Mouse (Mus musculus): ENCODE results near the gene Ddn.

Gene Ddn

GRCm38 (mm10) chr15:98778191-98778770, 31.0 kb downstream of the Ddn start:
- H3K36me3 ChIP-seq (ENCODE audit: insufficient read depth, low read length): no peaks in the 10 kb centered on the region
- peak overlapping the region; percentile 57 for H3K4me3 ChIP-seq (replicated peaks; ENCODE audit: low read length)
- peaks cover 90% of the 10 kb centered on the region for H3K27me3 ChIP-seq (ENCODE audit: insufficient read depth, low read length)
- H3K4me1 ChIP-seq (replicated peaks; ENCODE audit: low read depth, low read length): peaks cover 64% of the 10 kb centered on the region
- no peaks in the 10 kb centered on the region for H3K9me3 ChIP-seq (ENCODE audit: low read length)
- no peak for TF ChIP-seq POU5F1 (IDR thresholded peaks at IDR 0.05; ENCODE audit: borderline replicate concordance, low read length)
- no peak for TF ChIP-seq NANOG (IDR thresholded peaks at IDR 0.05; ENCODE audit: borderline replicate concordance, low read length)
- TF ChIP-seq CTCF (conservative IDR thresholded peaks at IDR 0.05; ENCODE audit: low read length): no peak

- Histone ChIP-seq H3K36me3 (ENCODE audit: insufficient read depth, low read length) (no peaks in the 10 kb centered on the region), H3K4me3 (replicated peaks; ENCODE audit: low read length) (peak within 1 kb of the TSS; percentile 60)
- TF ChIP-seq POU5F1 (IDR thresholded peaks at IDR 0.05; ENCODE audit: borderline replicate concordance, low read length) (no peak), CTCF (conservative IDR thresholded peaks at IDR 0.05; ENCODE audit: low read length) (no peak), NANOG (IDR thresholded peaks at IDR 0.05; ENCODE audit: borderline replicate concordance, low read length) (no peak)
Measured at GRCm38 (mm10) chr15:98777762-98778161, 31.5 kb downstream of the Ddn start, which contains the start of gene Wnt10b. Gene Wnt10b, minus strand, starts transcription at chr15:98778150.

DNA sequence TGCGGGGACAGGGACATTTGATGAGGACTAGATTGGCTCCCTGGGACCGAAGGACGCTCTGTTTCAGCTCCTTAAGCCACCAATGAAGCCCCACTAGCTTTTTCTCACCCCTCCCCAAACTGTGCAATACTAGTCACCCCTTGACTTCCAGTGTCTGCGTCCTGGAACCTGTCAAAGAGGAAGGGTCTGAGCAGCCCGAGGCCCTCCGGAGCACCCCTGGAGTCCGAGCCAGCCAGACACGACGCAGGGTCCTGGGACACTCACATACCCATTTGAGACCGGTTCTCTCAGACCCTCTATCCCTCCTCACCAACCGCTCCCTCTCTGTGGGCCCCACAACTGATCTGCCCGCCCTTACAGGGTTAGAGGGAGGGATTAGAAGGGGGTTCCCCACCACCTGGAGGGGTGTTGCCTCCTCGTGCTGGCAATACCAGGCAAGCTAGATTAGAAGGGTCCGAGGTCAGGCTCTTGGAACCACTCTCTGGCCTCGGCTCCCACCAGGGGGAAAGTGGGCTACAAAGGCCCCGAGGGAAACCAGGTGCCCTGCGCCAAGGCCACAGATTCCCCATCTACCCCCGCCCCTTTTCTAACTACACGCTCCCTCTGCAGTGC, 32.2 kb downstream of the Ddn start:
- H3K36me3 ChIP-seq (ENCODE audit: insufficient read depth, low read length): no peaks in the 10 kb centered on the region
- H3K4me3 ChIP-seq (replicated peaks; ENCODE audit: low read length): peak overlapping the region; percentile 57; the same call in 1 of the 2 replicates
- peaks cover 98% of the 10 kb centered on the region for H3K27me3 ChIP-seq (ENCODE audit: insufficient read depth, low read length)
- peaks cover 76% of the 10 kb centered on the region for H3K4me1 ChIP-seq (replicated peaks; ENCODE audit: low read depth, low read length)
- no peaks in the 10 kb centered on the region for H3K9me3 ChIP-seq (ENCODE audit: low read length)
- TF ChIP-seq NANOG (IDR thresholded peaks at IDR 0.05; ENCODE audit: borderline replicate concordance, low read length) (no peak), CTCF (conservative IDR thresholded peaks at IDR 0.05; ENCODE audit: low read length) (no peak), POU5F1 (IDR thresholded peaks at IDR 0.05; ENCODE audit: borderline replicate concordance, low read length) (no peak)

More at GRCm38 (mm10) chr15:98777762-98778161, 31.5 kb downstream of the Ddn start, which contains the start of gene Wnt10b:
- peaks cover 94% of the 10 kb centered on the region for H3K27me3 ChIP-seq (ENCODE audit: insufficient read depth, low read length)
- H3K4me1 ChIP-seq (replicated peaks; ENCODE audit: low read depth, low read length): peaks cover 70% of the 10 kb centered on the region
- H3K9me3 ChIP-seq (ENCODE audit: low read length): no peaks in the 10 kb centered on the region

DNA sequence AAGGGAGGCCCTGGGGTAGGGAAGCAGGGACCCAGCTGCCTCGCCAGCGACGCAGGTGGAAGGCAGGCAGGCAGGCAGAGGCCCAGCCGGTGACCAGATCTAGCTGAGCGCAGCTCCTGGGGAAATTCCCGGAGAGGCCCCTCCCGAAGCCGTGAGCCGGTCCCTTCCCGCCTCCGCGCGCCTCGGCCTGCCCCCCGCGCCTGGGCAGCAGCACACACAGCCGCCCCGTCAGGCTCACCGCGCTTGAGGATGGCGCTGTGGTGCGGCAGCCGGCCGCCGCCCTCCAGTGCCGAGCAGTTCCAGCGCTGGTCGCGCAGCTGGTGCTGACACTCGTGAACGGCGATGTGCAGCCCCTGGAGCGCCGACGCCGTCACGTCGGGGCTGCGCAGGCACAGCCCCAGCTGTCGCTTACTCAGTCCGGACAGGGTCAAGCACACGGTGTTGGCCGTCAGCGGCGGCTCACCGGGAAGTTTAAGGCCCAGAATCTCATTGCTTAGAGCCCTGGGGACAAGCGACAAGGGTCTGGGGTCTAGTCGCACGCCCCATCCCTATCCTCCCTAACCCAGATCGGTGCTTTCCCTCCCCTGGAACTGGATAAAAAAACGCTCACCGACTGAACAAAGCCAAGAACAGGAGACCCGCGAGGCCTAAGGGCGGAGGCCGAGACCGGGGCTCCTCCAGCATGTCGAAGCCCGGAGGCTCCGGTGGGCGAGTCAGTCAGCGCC, 32.8 kb downstream of the Ddn start:
- TF ChIP-seq CTCF (conservative IDR thresholded peaks at IDR 0.05; ENCODE audit: low read length) (no peak), POU5F1 (IDR thresholded peaks at IDR 0.05; ENCODE audit: borderline replicate concordance, low read length) (no peak), NANOG (IDR thresholded peaks at IDR 0.05; ENCODE audit: borderline replicate concordance, low read length) (no peak)
- Histone ChIP-seq H3K4me1 (replicated peaks; ENCODE audit: low read depth, low read length) (peaks cover 83% of the 10 kb centered on the region), H3K36me3 (ENCODE audit: insufficient read depth, low read length) (no peaks in the 10 kb centered on the region), H3K9me3 (ENCODE audit: low read length) (no peaks in the 10 kb centered on the region), H3K27me3 (ENCODE audit: insufficient read depth, low read length) (peaks cover 98% of the 10 kb centered on the region), H3K4me3 (replicated peaks; ENCODE audit: low read length) (peak overlapping the region; percentile 57)

DNA sequence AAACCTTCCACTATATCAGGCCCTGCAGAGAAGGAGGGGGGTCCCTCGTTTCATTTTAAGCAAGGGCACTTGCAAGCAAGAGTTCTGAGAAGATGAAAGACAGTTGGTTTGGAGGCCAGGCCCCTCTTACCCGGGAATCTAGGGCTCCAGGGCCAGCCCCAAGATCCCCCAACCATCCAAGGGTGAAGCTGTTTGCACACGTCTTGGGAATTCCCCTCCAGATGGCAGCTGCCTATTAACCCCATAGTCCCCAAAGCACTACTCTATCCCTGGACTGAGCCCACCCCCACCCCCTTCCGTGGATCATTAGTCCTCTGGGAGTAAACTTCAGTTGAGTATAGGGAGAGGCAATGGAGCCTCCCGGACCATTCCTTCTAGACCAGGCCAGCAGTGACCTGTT, 33.8 kb downstream of the Ddn start:
- Histone ChIP-seq H3K9me3 (ENCODE audit: low read length) (no peaks in the 10 kb centered on the region), H3K27me3 (ENCODE audit: insufficient read depth, low read length) (peaks cover 96% of the 10 kb centered on the region), H3K4me1 (replicated peaks; ENCODE audit: low read depth, low read length) (peaks cover 80% of the 10 kb centered on the region), H3K36me3 (ENCODE audit: insufficient read depth, low read length) (no peaks in the 10 kb centered on the region), H3K4me3 (replicated peaks; ENCODE audit: low read length) (no peak overlapping the region)
- TF ChIP-seq NANOG (IDR thresholded peaks at IDR 0.05; ENCODE audit: borderline replicate concordance, low read length): no peak
- no peak for TF ChIP-seq POU5F1 (IDR thresholded peaks at IDR 0.05; ENCODE audit: borderline replicate concordance, low read length)
- no peak for TF ChIP-seq CTCF (conservative IDR thresholded peaks at IDR 0.05; ENCODE audit: low read length)

- no peaks in the 10 kb centered on the region for H3K9me3 ChIP-seq (ENCODE audit: low read length)
Measured at GRCm38 (mm10) chr15:98774096-98774495, 35.2 kb downstream of the Ddn start.

GRCm38 (mm10) chr15:98772511-98773211, 36.6 kb downstream of the Ddn start:
- TF ChIP-seq NANOG (IDR thresholded peaks at IDR 0.05; ENCODE audit: borderline replicate concordance, low read length) (no peak), POU5F1 (IDR thresholded peaks at IDR 0.05; ENCODE audit: borderline replicate concordance, low read length) (no peak), CTCF (conservative IDR thresholded peaks at IDR 0.05; ENCODE audit: low read length) (no peak)
- Histone ChIP-seq H3K27me3 (ENCODE audit: insufficient read depth, low read length) (peaks cover 96% of the 10 kb centered on the region), H3K4me1 (replicated peaks; ENCODE audit: low read depth, low read length) (peaks cover 56% of the 10 kb centered on the region), H3K36me3 (ENCODE audit: insufficient read depth, low read length) (no peaks in the 10 kb centered on the region), H3K4me3 (replicated peaks; ENCODE audit: low read length) (peak overlapping the region; percentile 63), H3K9me3 (ENCODE audit: low read length) (no peaks in the 10 kb centered on the region)

More at GRCm38 (mm10) chr15:98774096-98774495, 35.2 kb downstream of the Ddn start:
- Histone ChIP-seq H3K4me1 (replicated peaks; ENCODE audit: low read depth, low read length) (peaks cover 69% of the 10 kb centered on the region), H3K27me3 (ENCODE audit: insufficient read depth, low read length) (peaks cover 96% of the 10 kb centered on the region), H3K36me3 (ENCODE audit: insufficient read depth, low read length) (no peaks in the 10 kb centered on the region), H3K4me3 (replicated peaks; ENCODE audit: low read length) (no peak overlapping the region)
- TF ChIP-seq POU5F1 (IDR thresholded peaks at IDR 0.05; ENCODE audit: borderline replicate concordance, low read length): no peak
- no peak for TF ChIP-seq NANOG (IDR thresholded peaks at IDR 0.05; ENCODE audit: borderline replicate concordance, low read length)
